Mouse (Mus musculus): ENCODE results near the gene Zmiz2. TPM values are rescaled to one million over a fixed set of nuclear protein-coding genes. Genes with fewer than 3 reads are reported as not detected.

Zmiz2 gene
- polyA plus RNA-seq, 1 experiment from 2014 or later, result 8.7 TPM

DNA sequence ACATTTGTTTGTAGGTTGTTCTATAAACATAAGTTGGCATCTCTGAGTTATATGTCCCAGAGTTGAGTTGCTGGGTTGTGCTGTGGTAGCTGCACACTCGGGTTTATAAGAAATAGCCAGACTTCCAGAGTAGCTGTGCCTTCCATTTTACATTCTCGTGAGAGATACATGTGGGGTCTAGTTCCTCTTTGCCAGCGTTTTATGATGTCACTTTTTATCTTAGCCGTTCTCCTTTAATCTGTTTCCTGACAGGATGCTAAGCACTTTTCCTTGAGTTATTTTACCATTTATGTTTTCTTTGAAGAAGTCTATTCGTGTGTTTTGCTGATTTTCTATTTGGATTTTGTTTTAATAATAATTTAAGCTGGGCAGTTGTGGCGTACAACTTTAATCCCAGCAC, 4.0 kb downstream of the Zmiz2 start:
- H3K36me3 ChIP-seq (ENCODE audit: insufficient read depth, low read length), result peaks cover 21% of the 10 kb centered on the region
- DNase-seq (ENCODE audit: low spot score), result no peak
- H3K9me3 ChIP-seq (ENCODE audit: low read length), result no peaks in the 10 kb centered on the region
- TF ChIP-seq EP300 (IDR thresholded peaks at IDR 0.05) (no peak), CTCF (IDR thresholded peaks at IDR 0.05) (no peak)
- ATAC-seq, result no peak
- WGBS, result 59% methylated on average over 6 of the region's 6 CpGs
- H3K9ac ChIP-seq (replicated peaks; ENCODE audit: low read depth), result no peak overlapping the region
- no peak overlapping the region for H3K4me3 ChIP-seq (ENCODE audit: low read depth, low read length)
- no peak overlapping the region for H3K4me2 ChIP-seq (replicated peaks; ENCODE audit: low read depth, low read length)
- no peak overlapping the region for H3K27ac ChIP-seq (ENCODE audit: low read length)
- H3K27me3 ChIP-seq (replicated peaks; ENCODE audit: insufficient read depth, low read length), result no peaks in the 10 kb centered on the region
- peaks cover 8% of the 10 kb centered on the region; the same call in 1 of the 2 replicates for H3K4me1 ChIP-seq (ENCODE audit: insufficient read depth, low read depth, low read length)

DNA sequence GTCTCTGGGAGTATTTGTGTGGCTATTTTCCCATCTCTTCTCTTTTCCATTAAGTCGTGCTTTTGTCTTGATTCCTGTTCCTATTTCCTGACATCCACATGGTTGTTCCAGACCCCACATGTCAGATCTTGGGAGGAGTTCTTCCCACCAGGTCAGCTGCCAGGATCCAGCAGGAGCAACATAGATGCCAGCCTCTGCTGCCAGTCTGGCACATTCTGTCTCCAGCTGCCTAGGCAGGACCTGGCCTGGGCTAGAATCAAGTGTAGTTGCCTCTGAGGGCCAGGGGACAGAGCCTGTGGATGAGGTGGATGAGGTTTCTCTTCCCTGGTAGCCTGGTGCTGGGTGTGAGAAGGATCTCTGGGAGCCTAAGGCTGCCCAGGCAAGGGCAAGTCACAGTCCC, 5.0 kb downstream of the Zmiz2 start:
- peaks cover 8% of the 10 kb centered on the region; the same call in 1 of the 2 replicates for H3K4me1 ChIP-seq (ENCODE audit: insufficient read depth, low read depth, low read length)
- no peaks in the 10 kb centered on the region for H3K27me3 ChIP-seq (replicated peaks; ENCODE audit: insufficient read depth, low read length)
- H3K4me3 ChIP-seq (ENCODE audit: low read depth, low read length), result no peak overlapping the region
- WGBS, result 55% methylated on average over 1 of the region's 1 CpGs
- no peak overlapping the region for H3K9ac ChIP-seq (replicated peaks; ENCODE audit: low read depth)
- no peak for TF ChIP-seq EP300 (IDR thresholded peaks at IDR 0.05)
- TF ChIP-seq CTCF (IDR thresholded peaks at IDR 0.05), result no peak
- H3K9me3 ChIP-seq (ENCODE audit: low read length), result no peaks in the 10 kb centered on the region
- DNase-seq (ENCODE audit: low spot score), result no peak
- H3K36me3 ChIP-seq (ENCODE audit: insufficient read depth, low read length), result peaks cover 27% of the 10 kb centered on the region
- H3K4me2 ChIP-seq (replicated peaks; ENCODE audit: low read depth, low read length), result no peak overlapping the region
- no peak for ATAC-seq
- H3K27ac ChIP-seq (ENCODE audit: low read length), result no peak overlapping the region

DNA sequence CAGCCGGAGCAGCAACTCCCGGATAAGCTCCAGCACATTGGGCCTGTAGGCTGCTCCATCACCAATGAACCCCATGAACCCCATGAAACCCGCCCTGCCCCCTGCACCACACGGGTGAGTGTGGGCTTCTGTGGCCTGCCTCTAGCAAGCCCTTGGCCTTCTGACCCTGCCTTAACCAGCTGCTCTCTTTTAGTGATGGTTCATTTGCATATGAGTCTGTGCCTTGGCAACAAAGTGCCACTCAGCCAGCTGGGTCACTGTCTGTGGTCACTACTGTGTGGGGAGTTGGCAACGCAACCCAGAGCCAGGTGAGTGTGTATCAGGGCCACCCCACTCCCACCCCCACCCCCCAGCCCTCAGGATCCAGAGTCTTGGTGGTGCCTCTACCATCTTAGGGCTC, 6.7 kb downstream of the Zmiz2 start:
- H3K27me3 ChIP-seq (replicated peaks; ENCODE audit: insufficient read depth, low read length), result no peaks in the 10 kb centered on the region
- no peak overlapping the region for H3K27ac ChIP-seq (ENCODE audit: low read length)
- H3K4me2 ChIP-seq (replicated peaks; ENCODE audit: low read depth, low read length), result no peak overlapping the region
- no peak overlapping the region for H3K4me3 ChIP-seq (ENCODE audit: low read depth, low read length)
- WGBS, result 92% methylated on average over 5 of the region's 5 CpGs
- no peaks in the 10 kb centered on the region for H3K4me1 ChIP-seq (ENCODE audit: insufficient read depth, low read depth, low read length)
- TF ChIP-seq CTCF (IDR thresholded peaks at IDR 0.05), result no peak
- no peak for TF ChIP-seq EP300 (IDR thresholded peaks at IDR 0.05)
- H3K9me3 ChIP-seq (ENCODE audit: low read length), result no peaks in the 10 kb centered on the region
- no peak for ATAC-seq
- H3K9ac ChIP-seq (replicated peaks; ENCODE audit: low read depth), result no peak overlapping the region
- peaks cover 32% of the 10 kb centered on the region for H3K36me3 ChIP-seq (ENCODE audit: insufficient read depth, low read length)
- DNase-seq (ENCODE audit: low spot score), result no peak

DNA sequence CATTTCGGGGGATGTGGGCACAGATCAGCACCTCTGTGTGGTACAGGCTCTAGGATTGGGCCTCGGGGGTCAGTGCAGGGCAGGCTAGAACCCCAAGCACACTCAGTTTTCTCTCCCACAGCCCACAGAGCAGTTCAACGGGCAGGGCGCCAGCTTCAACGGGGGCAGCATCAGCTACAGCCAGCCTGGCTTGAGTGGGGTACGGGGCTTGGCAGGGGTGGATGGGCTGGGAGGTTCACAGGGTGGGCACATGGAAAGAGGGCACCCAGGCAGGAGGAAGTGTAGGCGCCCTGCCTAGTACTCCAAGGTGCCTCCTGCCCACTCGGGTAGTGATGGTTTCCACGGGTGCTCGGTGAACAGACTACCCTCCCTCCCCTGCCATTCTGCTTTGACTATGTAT, 9.3 kb downstream of the Zmiz2 start:
- H3K27me3 ChIP-seq (replicated peaks; ENCODE audit: insufficient read depth, low read length), result no peaks in the 10 kb centered on the region
- 94% methylated on average over 10 of the region's 10 CpGs for WGBS
- H3K4me1 ChIP-seq (ENCODE audit: insufficient read depth, low read depth, low read length), result no peaks in the 10 kb centered on the region
- no peak overlapping the region for H3K4me3 ChIP-seq (ENCODE audit: low read depth, low read length)
- H3K27ac ChIP-seq (ENCODE audit: low read length), result no peak overlapping the region
- H3K9me3 ChIP-seq (ENCODE audit: low read length), result no peaks in the 10 kb centered on the region
- no peak for ATAC-seq
- H3K36me3 ChIP-seq (ENCODE audit: insufficient read depth, low read length), result peaks cover 50% of the 10 kb centered on the region
- no peak for TF ChIP-seq CTCF (IDR thresholded peaks at IDR 0.05)
- DNase-seq (ENCODE audit: low spot score), result no peak
- H3K4me2 ChIP-seq (replicated peaks; ENCODE audit: low read depth, low read length), result no peak overlapping the region
- no peak overlapping the region for H3K9ac ChIP-seq (replicated peaks; ENCODE audit: low read depth)

- H3K9ac ChIP-seq (replicated peaks; ENCODE audit: low read depth), result no peak overlapping the region
- ATAC-seq (no peak), DNase-seq (ENCODE audit: low spot score) (peak; percentile 60)
- H3K4me1 ChIP-seq (ENCODE audit: insufficient read depth, low read depth, low read length), result peaks cover 30% of the 10 kb centered on the region
- H3K27ac ChIP-seq (ENCODE audit: low read length), result no peak overlapping the region
- H3K9me3 ChIP-seq (ENCODE audit: low read length), result no peaks in the 10 kb centered on the region
- no peak overlapping the region for H3K4me2 ChIP-seq (replicated peaks; ENCODE audit: low read depth, low read length)
- H3K4me3 ChIP-seq (ENCODE audit: low read depth, low read length), result no peak overlapping the region
- WGBS, result 85% methylated on average over 18 of the region's 19 CpGs
- TF ChIP-seq EP300 (IDR thresholded peaks at IDR 0.05) (no peak), CTCF (IDR thresholded peaks at IDR 0.05) (peak; percentile 84)
- peaks cover 32% of the 10 kb centered on the region for H3K36me3 ChIP-seq (ENCODE audit: insufficient read depth, low read length)
- H3K27me3 ChIP-seq (replicated peaks; ENCODE audit: insufficient read depth, low read length), result no peaks in the 10 kb centered on the region
Measured at GRCm38 (mm10) chr11:6402515-6403510, 13.9 kb downstream of the Zmiz2 start.

- peaks cover 26% of the 10 kb centered on the region for H3K36me3 ChIP-seq (ENCODE audit: insufficient read depth, low read length)
- no peak for DNase-seq (ENCODE audit: low spot score)
- H3K4me3 ChIP-seq (ENCODE audit: low read depth, low read length), result no peak overlapping the region
- no peak overlapping the region for H3K4me2 ChIP-seq (replicated peaks; ENCODE audit: low read depth, low read length)
- H3K9ac ChIP-seq (replicated peaks; ENCODE audit: low read depth), result no peak overlapping the region
- 96% methylated on average over 5 of the region's 5 CpGs for WGBS
- TF ChIP-seq CTCF (IDR thresholded peaks at IDR 0.05) (no peak), EP300 (IDR thresholded peaks at IDR 0.05) (no peak)
- ATAC-seq, result no peak
- peaks cover 30% of the 10 kb centered on the region for H3K4me1 ChIP-seq (ENCODE audit: insufficient read depth, low read depth, low read length)
- H3K27me3 ChIP-seq (replicated peaks; ENCODE audit: insufficient read depth, low read length), result no peaks in the 10 kb centered on the region
- peak overlapping the region; percentile 81 for H3K27ac ChIP-seq (ENCODE audit: low read length)
- H3K9me3 ChIP-seq (ENCODE audit: low read length), result no peaks in the 10 kb centered on the region
Measured at GRCm38 (mm10) chr11:6403830-6404405, 15.0 kb downstream of the Zmiz2 start.
